Mouse (Mus musculus) adipocyte (in vitro differentiated cells): Measurements from ENCODE around the gene Gm5478.
"Not testable (repeated sequence)": the region's sequence is repeated elsewhere in the genome, so short reads cannot be mapped to it uniquely, and the experiment has no call there.

ENCODE experiments used
- DNase-seq: peaks from one replicate; pipeline ENCODE4 v3.0.0-alpha.2; 2016; ENCODE audit warnings: low spot score

Gm5478 gene

DNA sequence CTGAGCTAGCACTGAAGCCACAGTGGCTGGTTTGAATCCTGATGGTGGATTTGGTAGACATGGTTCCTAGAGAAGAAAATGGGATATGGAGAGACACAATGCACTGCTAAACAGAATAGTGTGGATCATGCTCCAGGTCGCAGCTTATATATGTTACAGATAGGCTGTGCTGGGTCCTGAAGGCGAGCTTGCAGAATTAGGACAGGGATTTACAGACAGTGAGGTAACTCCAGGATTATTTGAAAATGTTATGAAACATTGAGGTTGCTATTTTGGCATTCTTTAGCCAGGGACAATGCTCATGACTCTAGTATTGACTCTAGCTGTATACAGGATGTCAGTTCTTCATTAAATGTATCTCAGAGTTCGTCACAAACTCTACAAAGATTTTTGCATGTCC lies at the start of gene Gm5478:
Gm5478 (minus strand) TSS at position 101 of the 400 bp plus-strand sequence.
- DNase-seq, result no peak

DNA sequence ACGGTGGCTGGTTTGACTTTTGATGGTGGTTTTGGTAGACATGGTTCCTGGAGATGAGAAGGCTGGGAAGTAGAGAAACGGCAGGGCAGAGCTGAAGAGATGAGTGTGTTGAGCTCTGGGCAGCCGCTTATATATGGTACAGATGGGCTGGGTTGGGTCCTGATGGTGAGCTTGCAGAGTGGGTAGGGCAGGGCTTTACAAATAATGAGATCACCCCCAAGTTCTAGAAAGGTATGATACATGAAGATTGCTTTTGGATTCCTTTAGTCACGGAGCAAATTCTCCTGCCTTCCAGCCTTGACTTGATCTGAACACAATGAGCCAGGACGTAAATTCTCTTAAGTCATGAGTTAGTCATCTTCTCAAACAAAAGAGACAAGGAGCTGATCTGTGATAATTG lies 47.0 kb upstream of the Gm5478 start, which contains the start of gene Krt6a:
Krt6a (minus strand) TSS at position 101 of the 400 bp plus-strand sequence.
- no peak for DNase-seq

DNA sequence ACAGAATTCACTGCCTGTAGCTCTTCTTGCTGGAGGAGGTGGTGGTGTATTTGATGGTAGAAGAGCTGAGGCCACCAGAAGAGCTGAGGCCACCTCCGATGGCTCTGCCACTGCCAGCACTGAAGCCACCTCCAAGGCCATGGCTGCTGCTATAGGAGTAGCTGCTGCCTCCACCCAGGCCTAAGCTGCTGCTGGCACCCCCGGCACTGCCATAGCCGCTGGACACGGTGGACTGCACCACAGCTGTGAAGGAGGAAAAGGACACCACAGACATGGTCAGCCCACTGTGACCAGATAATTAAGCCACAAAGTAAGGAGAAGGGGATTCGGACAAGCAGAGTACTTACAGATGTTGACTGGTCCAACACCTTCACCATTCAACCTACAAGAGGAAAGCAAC lies 43.3 kb upstream of the Gm5478 start:
- not testable (repeated sequence) for DNase-seq

DNA sequence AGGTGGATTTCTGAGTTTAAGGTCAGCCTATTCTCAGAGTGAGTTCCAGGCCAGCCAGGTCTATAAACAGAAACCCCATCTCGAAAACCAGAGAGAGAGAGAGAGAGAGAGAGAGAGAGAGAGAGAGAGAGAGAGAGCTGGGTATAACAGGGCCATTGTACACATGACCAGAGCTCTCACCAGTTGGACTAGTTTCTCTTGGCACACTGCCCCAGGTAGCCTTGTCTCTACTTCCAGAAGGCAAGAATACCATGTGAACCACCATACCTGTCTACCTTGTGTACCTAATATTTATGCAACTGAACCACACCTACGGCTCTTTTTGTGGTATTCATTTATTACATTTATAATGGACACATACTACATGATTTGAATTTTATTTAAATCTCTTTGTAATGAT lies 41.0 kb upstream of the Gm5478 start:
- no peak for DNase-seq

DNA sequence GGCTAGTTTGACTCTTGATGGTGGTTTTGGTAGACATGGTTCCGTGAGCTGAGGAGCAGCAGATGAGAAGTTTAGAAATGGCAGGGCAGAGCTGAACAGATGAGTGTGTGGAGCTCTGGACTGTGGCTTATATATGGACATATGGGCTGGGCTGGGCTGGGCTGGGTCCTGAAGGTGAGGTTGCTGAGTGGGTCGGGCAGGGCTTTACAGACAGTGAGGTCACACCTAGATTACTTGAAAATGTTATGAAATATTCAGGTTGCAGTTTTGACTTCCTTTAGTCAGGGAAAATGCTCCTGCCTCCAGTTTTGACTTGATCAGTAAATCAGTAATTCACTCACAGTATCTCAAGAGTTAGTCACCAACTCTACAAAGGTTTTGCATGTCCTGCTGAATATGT lies 33.0 kb upstream of the Gm5478 start, which contains the start of gene Krt6b:
Krt6b (minus strand) TSS at position 101 of the 400 bp plus-strand sequence.
- DNase-seq, result no peak

DNA sequence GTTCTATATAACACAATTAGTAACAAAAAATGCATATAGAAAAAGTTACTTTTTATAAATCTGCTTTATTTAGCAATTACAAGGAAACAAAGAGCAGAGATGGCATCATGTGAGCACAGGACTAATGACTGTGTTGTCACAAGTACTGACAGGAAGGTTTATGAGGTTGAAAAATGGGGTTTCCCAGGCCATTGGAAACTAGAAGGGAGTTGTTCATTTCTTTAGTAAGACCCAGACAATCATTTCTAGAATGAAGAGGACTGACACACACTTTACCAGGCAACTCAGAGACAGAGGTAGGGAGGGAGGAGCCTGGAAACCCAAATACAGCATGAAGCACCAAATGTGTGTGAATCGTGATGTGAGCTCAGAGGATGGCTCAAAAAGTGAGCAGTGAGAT lies 28.8 kb upstream of the Gm5478 start:
- DNase-seq, result no peak

DNA sequence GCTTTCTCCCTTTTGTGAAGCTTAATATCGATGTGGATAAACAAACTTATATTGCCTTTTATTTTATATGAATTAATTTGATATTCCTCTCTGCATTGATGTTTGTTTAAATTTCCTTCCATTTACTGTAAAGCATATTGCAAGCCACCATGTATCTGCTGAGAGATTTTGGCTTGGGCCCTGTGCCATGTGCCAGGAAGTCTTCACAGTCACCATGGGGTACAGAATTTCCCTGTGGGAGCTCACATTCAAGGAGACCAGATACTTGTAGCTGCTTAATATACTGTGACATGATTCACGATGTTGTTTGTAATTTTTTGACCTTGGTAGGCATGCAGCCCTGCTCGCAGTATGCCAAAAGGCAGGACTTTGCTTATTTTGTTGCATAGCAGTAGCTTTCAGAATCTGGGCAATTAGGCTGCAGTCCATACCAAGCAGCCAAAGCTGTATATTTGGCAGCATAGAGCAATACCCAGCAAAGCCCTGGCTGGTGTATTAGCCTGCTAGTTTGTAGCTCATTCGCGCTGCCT lies 5.6 kb upstream of the Gm5478 start:
- DNase-seq, result no peak

DNA sequence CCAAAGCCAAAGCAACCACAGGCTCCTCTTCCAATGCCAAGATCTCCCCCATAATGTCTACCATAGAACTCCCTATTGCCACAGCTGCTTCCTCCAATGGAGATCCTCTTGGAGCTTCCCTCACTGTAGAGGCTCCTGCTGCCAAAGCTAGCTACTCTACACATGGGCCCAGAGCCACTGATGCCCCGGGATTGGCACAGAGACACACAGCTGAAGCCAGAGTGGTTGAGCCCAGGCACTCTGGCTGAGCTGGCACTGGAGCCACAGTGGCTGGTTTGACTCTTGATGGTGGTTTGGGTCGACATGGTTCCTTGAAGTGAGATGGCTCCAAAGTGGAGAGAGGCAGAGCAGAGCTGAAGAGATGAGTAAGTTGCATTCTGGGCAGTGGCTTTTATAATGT lies 19.3 kb downstream of the Gm5478 start, which contains the start of gene Gm5414:
Gm5414 (minus strand) TSS at position 305 of the 400 bp plus-strand sequence.
- no peak for DNase-seq

DNA sequence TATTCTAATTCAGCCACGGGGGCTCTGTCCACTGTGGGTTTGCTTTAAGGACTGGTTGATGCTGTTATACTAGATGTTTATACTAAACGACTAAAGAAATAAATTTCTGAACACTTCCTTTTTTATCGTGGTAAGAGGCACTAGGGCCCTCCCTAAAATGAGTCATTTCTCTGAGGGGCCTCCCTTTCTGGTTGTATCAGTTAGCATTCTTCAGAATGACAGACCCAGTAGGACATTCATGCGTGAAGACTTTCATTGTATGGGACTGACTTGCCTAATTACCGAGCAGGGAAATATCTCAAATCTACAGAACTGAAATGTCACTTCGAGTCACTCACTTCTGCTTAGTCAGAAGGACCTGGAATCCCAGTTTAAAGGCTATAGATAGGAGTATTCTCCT lies 48.1 kb downstream of the Gm5478 start:
- no peak for DNase-seq
